Mouse (Mus musculus) embryonic facial prominence, embryonic 13.5 days (tissue): ENCODE data around the gene Slc25a11. TPM values are rescaled to one million over a fixed set of nuclear protein-coding genes. Genes with fewer than 3 reads are reported as not detected.

ENCODE experiments used
- ATAC-seq: fragments of 200-750 bp; cut with Nextera tagmentation; 2 replicates; pipeline ENCODE4 v1.8.0; 2017; ENCODE audit warnings: low read depth; ENCODE audit not compliant: insufficient number of reproducible peaks, insufficient read depth, low FRiP score, low TSS enrichment
- H3K27ac ChIP-seq: fragments of 300-500 bp; sonication (generic); 2 replicates; pipeline ENCODE4 v1.5.1; 2015; ENCODE audit warnings: moderate library complexity, mild to moderate bottlenecking, inconsistent platforms
- H3K27me3 ChIP-seq: fragments of 300-500 bp; sonication (generic); 2 replicates; pipeline ENCODE4 v1.6.1; 2015; ENCODE audit warnings: mild to moderate bottlenecking, inconsistent platforms
- H3K36me3 ChIP-seq: fragments of 300-500 bp; sonication (generic); 2 replicates; pipeline ENCODE4 v1.6.1; 2015; ENCODE audit warnings: mild to moderate bottlenecking, inconsistent platforms
- H3K4me1 ChIP-seq: fragments of 300-500 bp; sonication (generic); 2 replicates; pipeline ENCODE4 v1.6.1; 2015; ENCODE audit warnings: inconsistent platforms
- H3K4me2 ChIP-seq: fragments of 300-500 bp; sonication (generic); 2 replicates; pipeline ENCODE4 v1.6.1; 2015; ENCODE audit warnings: moderate library complexity, mild to moderate bottlenecking, inconsistent platforms
- H3K4me3 ChIP-seq: fragments of 300-500 bp; sonication (generic); 2 replicates; pipeline ENCODE4 v1.5.1; 2015; ENCODE audit warnings: mild to moderate bottlenecking, inconsistent platforms
- H3K9ac ChIP-seq: fragments of 300-500 bp; sonication (generic); 2 replicates; pipeline ENCODE4 v1.6.1; 2015; ENCODE audit warnings: mild to moderate bottlenecking, inconsistent platforms
- H3K9me3 ChIP-seq: fragments of 300-500 bp; sonication (generic); 2 replicates; pipeline ENCODE4 v1.6.1; 2016; ENCODE audit warnings: inconsistent platforms
- WGBS: fragments of 180-500 bp; shearing (Covaris S2); methylation state at CpG from one replicate; pipeline ENCODE4 v1.1.7; 2015; ENCODE audit warnings: mixed read lengths; 5-methylcytosine and 5-hydroxymethylcytosine counted together
- polyA plus RNA-seq: library from polyadenylated mRNA; unstranded; fragments of >200 nt; fragmentation: Nextera tagmentation; extraction: Ambion mirVana; gene quantifications from 2 replicates; pipeline ENCODE4 v1.2.1, GENCODE M21; 2015

The Slc25a11 gene
- polyA plus RNA-seq, 1 experiment from 2014 or later, result 170 TPM

GRCm38 (mm10) chr11:70612505-70612904, 34.8 kb downstream of the Slc25a11 start:
- WGBS, result 83% methylated on average over 7 of the region's 7 CpGs
- no peak overlapping the region for H3K4me2 ChIP-seq
- H3K9ac ChIP-seq, result no peak overlapping the region
- peaks cover 7% of the 10 kb centered on the region; the same call in 1 of the 2 replicates for H3K27me3 ChIP-seq
- H3K36me3 ChIP-seq, result peaks cover 58% of the 10 kb centered on the region
- H3K4me3 ChIP-seq, result no peak overlapping the region
- no peak overlapping the region for H3K27ac ChIP-seq
- H3K9me3 ChIP-seq, result no peaks in the 10 kb centered on the region
- peaks cover 18% of the 10 kb centered on the region for H3K4me1 ChIP-seq
- ATAC-seq, result no peak

GRCm38 (mm10) chr11:70610752-70611151, 36.5 kb downstream of the Slc25a11 start:
- no peaks in the 10 kb centered on the region for H3K9me3 ChIP-seq
- 87% methylated on average over 4 of the region's 4 CpGs for WGBS
- no peaks in the 10 kb centered on the region for H3K27me3 ChIP-seq
- H3K4me1 ChIP-seq, result peaks cover 13% of the 10 kb centered on the region
- H3K4me2 ChIP-seq, result no peak overlapping the region
- H3K27ac ChIP-seq, result no peak overlapping the region
- H3K36me3 ChIP-seq, result peaks cover 75% of the 10 kb centered on the region
- ATAC-seq, result no peak
- no peak overlapping the region for H3K9ac ChIP-seq
- H3K4me3 ChIP-seq, result no peak overlapping the region

- Histone ChIP-seq H3K4me1 (no peaks in the 10 kb centered on the region), H3K27me3 (no peaks in the 10 kb centered on the region), H3K9ac (no peak overlapping the region), H3K27ac (no peak overlapping the region), H3K4me2 (no peak overlapping the region), H3K36me3 (peaks cover 95% of the 10 kb centered on the region), H3K4me3 (no peak overlapping the region), H3K9me3 (no peaks in the 10 kb centered on the region)
- no peak for ATAC-seq
- 88% methylated on average over 26 of the region's 26 CpGs for WGBS
Measured at GRCm38 (mm10) chr11:70608381-70609066, 38.8 kb downstream of the Slc25a11 start.

GRCm38 (mm10) chr11:70607611-70608010, 39.7 kb downstream of the Slc25a11 start:
- Histone ChIP-seq H3K9ac (no peak overlapping the region), H3K27me3 (no peaks in the 10 kb centered on the region), H3K36me3 (peaks cover 95% of the 10 kb centered on the region), H3K4me1 (no peaks in the 10 kb centered on the region), H3K4me2 (no peak overlapping the region), H3K9me3 (no peaks in the 10 kb centered on the region), H3K4me3 (no peak overlapping the region), H3K27ac (no peak overlapping the region)
- WGBS, result 87% methylated on average over 9 of the region's 9 CpGs
- no peak for ATAC-seq

GRCm38 (mm10) chr11:70606717-70607116, 40.6 kb downstream of the Slc25a11 start:
- no peak overlapping the region for H3K9ac ChIP-seq
- no peak for ATAC-seq
- no peaks in the 10 kb centered on the region for H3K4me1 ChIP-seq
- no peaks in the 10 kb centered on the region for H3K27me3 ChIP-seq
- H3K4me3 ChIP-seq, result no peak overlapping the region
- H3K9me3 ChIP-seq, result no peaks in the 10 kb centered on the region
- no peak overlapping the region for H3K4me2 ChIP-seq
- no peak overlapping the region for H3K27ac ChIP-seq
- WGBS, result 63% methylated on average over 12 of the region's 12 CpGs
- peaks cover 96% of the 10 kb centered on the region for H3K36me3 ChIP-seq

GRCm38 (mm10) chr11:70605024-70605566, 42.2 kb downstream of the Slc25a11 start:
- 65% methylated on average over 14 of the region's 14 CpGs for WGBS
- Histone ChIP-seq H3K4me3 (no peak overlapping the region), H3K4me1 (no peaks in the 10 kb centered on the region), H3K27ac (no peak overlapping the region), H3K36me3 (peaks cover 86% of the 10 kb centered on the region), H3K9ac (no peak overlapping the region), H3K4me2 (no peak overlapping the region), H3K27me3 (no peaks in the 10 kb centered on the region), H3K9me3 (no peaks in the 10 kb centered on the region)
- no peak for ATAC-seq

GRCm38 (mm10) chr11:70598451-70598953, 48.8 kb downstream of the Slc25a11 start:
- WGBS, result 86% methylated on average over 9 of the region's 9 CpGs
- Histone ChIP-seq H3K4me1 (peaks cover 5% of the 10 kb centered on the region; the same call in 1 of the 2 replicates), H3K9me3 (no peaks in the 10 kb centered on the region), H3K4me2 (no peak overlapping the region), H3K27ac (no peak overlapping the region), H3K36me3 (peaks cover 57% of the 10 kb centered on the region), H3K27me3 (no peaks in the 10 kb centered on the region), H3K4me3 (no peak overlapping the region), H3K9ac (no peak overlapping the region)
- ATAC-seq, result no peak

GRCm38 (mm10) chr11:70597301-70597700, 50.0 kb downstream of the Slc25a11 start:
- H3K9me3 ChIP-seq, result no peaks in the 10 kb centered on the region
- H3K4me1 ChIP-seq, result peaks cover 5% of the 10 kb centered on the region; the same call in 1 of the 2 replicates
- WGBS, result 87% methylated on average over 6 of the region's 6 CpGs
- no peaks in the 10 kb centered on the region for H3K27me3 ChIP-seq
- H3K4me2 ChIP-seq, result no peak overlapping the region
- H3K36me3 ChIP-seq, result peaks cover 47% of the 10 kb centered on the region
- H3K4me3 ChIP-seq, result no peak overlapping the region
- H3K27ac ChIP-seq, result no peak overlapping the region
- ATAC-seq, result no peak
- H3K9ac ChIP-seq, result no peak overlapping the region

GRCm38 (mm10) chr11:70596094-70596493, 51.2 kb downstream of the Slc25a11 start:
- peak overlapping the region; percentile 1; the same call in 1 of the 2 replicates for H3K9ac ChIP-seq
- no peak for ATAC-seq
- WGBS, result 49% methylated on average over 4 of the region's 4 CpGs

GRCm38 (mm10) chr11:70595638-70596037, 51.6 kb downstream of the Slc25a11 start:
- Histone ChIP-seq H3K27me3 (no peaks in the 10 kb centered on the region), H3K4me2 (no peak overlapping the region), H3K9ac (peak overlapping the region; percentile 1; the same call in 1 of the 2 replicates), H3K4me1 (peaks cover 8% of the 10 kb centered on the region; the same call in 1 of the 2 replicates), H3K27ac (no peak overlapping the region), H3K36me3 (peaks cover 35% of the 10 kb centered on the region), H3K9me3 (no peaks in the 10 kb centered on the region), H3K4me3 (no peak overlapping the region)
- ATAC-seq, result no peak
- 60% methylated on average over 2 of the region's 2 CpGs for WGBS

More at GRCm38 (mm10) chr11:70596094-70596493, 51.2 kb downstream of the Slc25a11 start:
- Histone ChIP-seq H3K27ac (no peak overlapping the region), H3K27me3 (no peaks in the 10 kb centered on the region), H3K4me1 (peaks cover 8% of the 10 kb centered on the region; the same call in 1 of the 2 replicates), H3K4me3 (no peak overlapping the region), H3K36me3 (peaks cover 35% of the 10 kb centered on the region), H3K9me3 (no peaks in the 10 kb centered on the region), H3K4me2 (no peak overlapping the region)

GRCm38 (mm10) chr11:70594253-70594989, 52.9 kb downstream of the Slc25a11 start:
- peaks cover 28% of the 10 kb centered on the region for H3K36me3 ChIP-seq
- peaks cover 8% of the 10 kb centered on the region; the same call in 1 of the 2 replicates for H3K4me1 ChIP-seq
- ATAC-seq, result no peak
- H3K27me3 ChIP-seq, result no peaks in the 10 kb centered on the region
- H3K9ac ChIP-seq, result no peak overlapping the region
- 87% methylated on average over 15 of the region's 15 CpGs for WGBS
- no peak overlapping the region for H3K4me3 ChIP-seq
- H3K9me3 ChIP-seq, result no peaks in the 10 kb centered on the region
- no peak overlapping the region for H3K27ac ChIP-seq
- H3K4me2 ChIP-seq, result no peak overlapping the region
